Mouse (Mus musculus) MEL-GATA-1-ER (cell line): Measurements from ENCODE around the gene Arid5b.

ENCODE experiments used
- DNase-seq: peaks from one replicate; pipeline ENCODE4 v3.0.0-alpha.2; 2012; ENCODE audit warnings: low read depth; ENCODE audit errors: extremely low read depth

Gene Arid5b

GRCm38 (mm10) chr10:68091011-68091410, 187.5 kb downstream of the Arid5b start:
- DNase-seq: no peak

- DNase-seq: no peak
These were observed 188.0 kb downstream of the Arid5b start for GRCm38 (mm10) chr10:68090544-68090943.

GRCm38 (mm10) chr10:68090197-68090535, 188.4 kb downstream of the Arid5b start:
- DNase-seq: no peak

GRCm38 (mm10) chr10:68089435-68090196, 188.9 kb downstream of the Arid5b start:
- no peak for DNase-seq

- no peak for DNase-seq
These were observed 190.8 kb downstream of the Arid5b start for GRCm38 (mm10) chr10:68087722-68088121.

- DNase-seq: no peak
These were observed 191.6 kb downstream of the Arid5b start for GRCm38 (mm10) chr10:68086973-68087372.

- peak; percentile 67 for DNase-seq
These were observed 193.0 kb downstream of the Arid5b start for GRCm38 (mm10) chr10:68085574-68085973.

- no peak for DNase-seq
These were observed 196.8 kb downstream of the Arid5b start for GRCm38 (mm10) chr10:68081712-68082111.

GRCm38 (mm10) chr10:68079910-68080670, 198.4 kb downstream of the Arid5b start:
- DNase-seq: peak; percentile 43

GRCm38 (mm10) chr10:68078708-68079107, 199.8 kb downstream of the Arid5b start:
- no peak for DNase-seq

- DNase-seq: no peak
These were observed 203.4 kb downstream of the Arid5b start for GRCm38 (mm10) chr10:68075181-68075580.

- DNase-seq: no peak
These were observed 204.2 kb downstream of the Arid5b start for GRCm38 (mm10) chr10:68074291-68074690.

GRCm38 (mm10) chr10:68072626-68073025, 205.9 kb downstream of the Arid5b start:
- DNase-seq: no peak

GRCm38 (mm10) chr10:68071041-68071440, 207.5 kb downstream of the Arid5b start:
- DNase-seq: no peak

- no peak for DNase-seq
These were observed 210.1 kb downstream of the Arid5b start for GRCm38 (mm10) chr10:68068426-68068825.

- no peak for DNase-seq
These were observed 210.6 kb downstream of the Arid5b start for GRCm38 (mm10) chr10:68067961-68068360.

- no peak for DNase-seq
These were observed 212.4 kb downstream of the Arid5b start for GRCm38 (mm10) chr10:68066173-68066572.

GRCm38 (mm10) chr10:68064571-68064970, 214.0 kb downstream of the Arid5b start:
- no peak for DNase-seq

- DNase-seq: no peak
These were observed 214.6 kb downstream of the Arid5b start for GRCm38 (mm10) chr10:68063806-68064545.

- DNase-seq: no peak
These were observed 217.3 kb downstream of the Arid5b start for GRCm38 (mm10) chr10:68061249-68061615.

- no peak for DNase-seq
These were observed 217.8 kb downstream of the Arid5b start for GRCm38 (mm10) chr10:68060590-68061248.

GRCm38 (mm10) chr10:68058378-68058777, 220.2 kb downstream of the Arid5b start:
- DNase-seq: no peak
